Mouse (Mus musculus): ENCODE results near the gene Gnat1. TPM values are rescaled to one million over a fixed set of nuclear protein-coding genes. Genes with fewer than 3 reads are reported as not detected.
A peak's percentile ranks its signal among the peaks of the same experiment; 100 is the strongest.

Gnat1 gene
- total RNA-seq, 1 experiment from 2014 or later = not detected

DNA sequence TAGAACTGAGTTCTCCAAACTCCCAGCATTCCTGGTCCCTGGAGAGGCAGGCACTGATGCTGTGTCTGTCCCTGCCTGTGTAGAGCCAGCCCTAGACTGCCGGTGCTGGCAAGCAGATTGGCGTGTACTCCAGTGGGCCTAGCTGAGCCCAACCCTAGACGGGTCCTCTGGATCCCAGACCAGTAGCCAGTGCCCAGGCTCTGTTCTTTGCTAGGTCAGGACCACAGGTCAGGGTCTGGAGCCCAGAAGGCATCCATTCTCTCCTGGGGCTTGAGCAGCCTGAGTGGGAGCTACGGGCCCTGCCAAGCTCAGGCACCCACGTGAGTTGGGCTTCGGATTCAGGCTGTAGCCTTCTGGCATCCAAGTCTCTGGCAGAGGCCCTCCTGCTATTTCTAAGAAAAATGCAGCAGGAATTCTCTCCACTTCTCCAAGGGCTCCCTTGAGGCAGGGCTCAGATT is 20.6 kb upstream of the Gnat1 start:
- DNase-seq = peak; percentile 42

- DNase-seq = no peak
Measured at GRCm38 (mm10) chr9:107699376-107699980, 20.0 kb upstream of the Gnat1 start.

GRCm38 (mm10) chr9:107698611-107699190 is 19.2 kb upstream of the Gnat1 start:
- no peak for DNase-seq

DNA sequence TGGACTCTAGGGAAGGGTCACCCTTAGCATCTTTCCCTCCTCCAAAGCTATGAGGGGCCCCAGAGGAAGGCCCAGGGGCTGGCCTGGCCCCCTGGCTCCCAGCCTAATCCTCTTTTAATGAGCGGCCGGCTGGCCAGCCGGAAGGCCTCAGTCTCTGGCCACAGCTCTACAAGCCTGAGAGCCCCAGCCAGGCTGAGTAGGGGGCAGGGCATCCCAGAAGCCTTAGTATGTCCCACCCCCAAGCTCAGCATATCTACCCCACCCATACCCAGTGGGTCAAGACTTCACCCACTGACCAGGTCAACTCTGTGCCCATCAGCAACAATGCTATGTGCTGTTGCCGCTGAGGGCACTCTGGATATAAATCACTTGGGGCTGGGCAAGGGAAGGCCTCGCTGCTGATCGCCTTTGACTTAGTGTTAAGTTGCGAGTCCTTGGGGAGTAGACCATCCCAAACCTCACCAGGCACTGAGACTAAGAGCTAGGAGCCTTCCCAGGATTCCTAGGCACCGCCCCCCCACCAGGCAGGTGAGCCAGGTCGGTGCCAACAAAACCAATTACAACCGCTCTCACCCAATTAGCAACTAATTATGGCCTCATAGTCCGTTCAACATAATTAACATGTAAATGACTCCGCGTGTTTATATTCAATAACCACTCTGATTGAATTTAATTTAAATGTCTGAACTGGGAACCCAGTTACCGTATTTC is 18.5 kb upstream of the Gnat1 start:
- no peak for DNase-seq

DNA sequence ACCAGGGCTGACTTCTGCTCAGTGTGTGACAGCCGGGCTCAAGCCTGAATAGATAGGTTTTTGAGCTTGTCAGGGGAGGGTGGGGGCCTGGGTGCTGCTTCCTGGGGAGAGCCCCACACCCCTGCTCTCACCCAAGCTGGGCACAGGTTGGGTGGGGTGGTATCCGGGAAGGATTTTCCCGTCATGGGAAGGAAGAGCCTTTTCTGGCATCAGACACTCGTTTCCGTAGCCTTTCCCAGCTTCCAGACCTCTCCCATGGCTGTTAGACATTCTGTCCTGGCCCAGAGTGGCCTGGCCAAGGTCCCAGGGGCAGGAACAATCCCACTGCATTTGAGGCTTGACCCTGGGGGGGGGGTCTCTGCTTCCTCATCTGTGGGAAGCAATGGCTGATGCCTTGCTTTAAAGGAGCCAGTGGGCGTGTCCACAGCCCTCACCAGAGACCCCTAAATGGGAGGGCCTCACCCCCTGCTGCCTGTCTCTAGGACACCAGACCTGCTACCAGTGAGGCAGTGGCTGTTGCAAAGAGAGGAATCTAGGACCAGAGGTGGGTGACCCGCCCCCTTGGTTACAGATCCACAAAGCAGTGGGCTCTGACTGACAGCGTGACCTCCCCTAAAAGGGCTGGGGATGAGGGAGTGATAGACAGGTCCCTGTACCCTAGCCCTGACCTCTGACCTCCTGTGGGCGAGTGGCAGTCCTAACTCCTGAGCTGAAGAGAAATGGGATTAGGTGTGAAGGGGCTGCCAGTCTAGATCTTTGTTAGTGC is 17.5 kb upstream of the Gnat1 start:
- DNase-seq = no peak

GRCm38 (mm10) chr9:107696106-107696479 is 16.6 kb upstream of the Gnat1 start:
- no peak for DNase-seq

- DNase-seq = no peak
Measured at GRCm38 (mm10) chr9:107695441-107696105, 16.1 kb upstream of the Gnat1 start.

DNA sequence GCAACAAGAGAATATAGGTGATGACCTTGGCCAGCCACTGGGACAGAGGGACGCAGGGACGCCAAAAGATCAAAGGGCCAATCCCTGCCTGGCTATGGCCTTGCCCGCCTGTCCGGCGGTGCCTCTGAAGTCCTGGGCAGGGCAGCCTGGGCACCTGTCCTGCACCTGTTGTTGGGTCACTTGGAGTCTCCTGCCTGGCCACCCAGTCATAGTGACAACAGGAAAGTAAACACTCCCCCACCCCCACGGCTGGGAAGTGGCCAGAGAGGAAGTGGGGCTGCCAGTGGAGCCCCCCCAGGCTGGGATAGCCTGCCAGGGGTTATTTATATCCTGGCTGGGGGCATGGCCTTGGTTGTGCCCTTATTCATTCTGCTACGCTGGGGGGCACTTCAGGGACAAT is 15.1 kb upstream of the Gnat1 start:
- peak; percentile 32 for DNase-seq

DNA sequence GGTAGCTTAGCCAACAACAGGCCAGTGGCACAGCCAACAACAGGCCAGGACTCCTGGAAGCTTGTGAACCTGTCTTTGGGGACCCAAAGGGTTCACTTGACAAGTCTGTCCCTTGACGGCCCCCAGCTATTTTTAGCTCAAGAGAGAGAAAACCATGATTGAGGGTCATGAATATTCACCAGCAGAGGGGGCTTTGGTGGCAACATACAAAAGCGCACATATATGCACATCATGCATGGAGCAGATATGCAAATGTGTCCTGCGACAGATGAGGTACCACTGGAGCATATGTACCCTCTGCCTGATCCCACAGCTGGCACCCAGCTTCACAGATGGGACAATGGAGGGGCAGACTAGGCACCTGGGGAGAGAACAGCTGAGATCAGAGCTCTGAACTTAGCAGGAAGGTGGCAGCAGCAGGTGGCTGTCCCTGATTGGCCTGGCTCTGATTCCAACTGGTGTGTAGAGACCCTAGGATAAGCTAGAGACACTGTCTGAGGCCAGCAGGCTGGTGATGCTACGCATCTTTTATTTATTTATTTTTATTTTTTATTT is 14.0 kb upstream of the Gnat1 start:
- no peak for DNase-seq

- no peak for DNase-seq
Measured at GRCm38 (mm10) chr9:107692785-107693184, 13.3 kb upstream of the Gnat1 start.

DNA sequence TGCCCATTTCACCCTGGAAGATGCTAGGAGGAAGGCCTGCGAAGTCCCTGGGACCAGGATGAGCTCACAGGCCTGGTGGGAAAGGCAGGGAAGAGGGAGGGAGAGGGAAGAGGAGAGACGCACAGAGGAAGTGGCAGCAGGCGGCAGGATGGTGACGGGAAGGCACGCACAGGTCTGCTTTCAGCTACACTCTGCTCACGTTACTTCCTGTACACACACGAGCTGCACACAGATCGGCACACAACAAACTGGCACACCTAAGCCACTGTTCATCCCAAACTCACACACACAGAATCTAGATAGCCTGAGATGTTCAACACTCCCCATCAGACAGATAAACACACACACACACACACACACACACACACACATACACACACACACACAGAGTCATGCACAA is 10.9 kb upstream of the Gnat1 start:
- no peak for DNase-seq

- DNase-seq = no peak
Measured at GRCm38 (mm10) chr9:107688939-107689338, 9.4 kb upstream of the Gnat1 start.

DNA sequence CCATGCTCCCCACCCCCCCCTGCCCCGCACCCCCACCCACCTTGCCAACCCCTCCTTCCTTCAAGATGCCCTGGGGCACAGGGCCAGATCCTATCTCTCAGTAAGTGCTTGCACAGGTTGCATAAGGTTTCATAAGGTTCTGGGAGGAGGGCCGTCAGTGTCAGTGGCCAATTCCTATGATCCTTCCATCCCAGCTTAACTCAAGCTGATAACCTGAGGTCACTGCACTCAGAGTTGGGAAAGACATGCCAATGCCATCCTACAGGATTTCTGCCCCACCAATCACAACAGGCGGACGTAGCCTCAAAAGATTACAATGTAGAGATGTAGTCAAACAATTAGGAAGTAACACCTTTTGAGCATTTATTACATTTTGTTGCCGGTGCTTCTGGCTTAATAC is 8.9 kb upstream of the Gnat1 start:
- DNase-seq = no peak

GRCm38 (mm10) chr9:107685231-107685981 is 5.9 kb upstream of the Gnat1 start:
- peak; percentile 65 for DNase-seq

- no peak for DNase-seq
Measured at GRCm38 (mm10) chr9:107682405-107682804, 2.9 kb upstream of the Gnat1 start.

- DNase-seq = no peak
Measured at GRCm38 (mm10) chr9:107678861-107679260, 651 bp downstream of the Gnat1 start.

DNA sequence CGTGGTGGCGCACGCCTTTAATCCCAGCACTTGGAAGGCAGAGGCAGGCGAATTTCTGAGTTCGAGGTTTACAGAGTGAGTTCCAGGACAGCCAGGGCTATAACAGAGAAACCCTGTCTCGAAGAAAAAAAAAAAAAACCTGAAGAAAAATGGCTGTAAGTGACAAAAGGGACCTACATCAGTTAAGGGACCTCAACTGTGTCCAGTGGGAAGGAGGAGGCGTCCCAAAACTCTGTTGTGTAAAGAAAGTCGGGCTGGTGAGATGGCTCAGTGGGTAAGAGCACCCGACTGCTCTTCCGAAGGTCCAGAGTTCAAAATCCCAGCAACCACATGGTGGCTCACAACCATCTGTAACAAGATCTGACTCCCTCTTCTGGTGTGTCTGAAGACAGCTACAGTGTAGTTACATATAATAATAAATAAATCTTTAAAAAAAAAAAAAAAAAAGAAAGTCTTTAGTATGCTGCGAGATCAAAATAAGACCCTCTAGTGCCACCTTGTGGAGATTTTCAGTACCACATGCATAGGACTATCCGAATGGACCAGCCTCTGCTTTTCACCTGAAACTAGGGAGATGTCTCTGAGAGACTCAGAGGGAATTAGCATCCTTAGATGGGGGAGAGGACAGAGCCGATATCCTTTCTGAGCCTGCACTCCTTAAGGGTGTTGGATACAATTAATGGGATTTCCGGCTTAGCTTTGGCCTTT is 1.5 kb downstream of the Gnat1 start:
- DNase-seq = peak; percentile 39

- DNase-seq = peak; percentile 43
Measured at GRCm38 (mm10) chr9:107677091-107677784, 2.3 kb downstream of the Gnat1 start.

- DNase-seq = no peak
Measured at GRCm38 (mm10) chr9:107676302-107676701, 3.2 kb downstream of the Gnat1 start.

Data from adrenal gland, postnatal 25 days (tissue).